Mouse (Mus musculus) activated CD4-positive, CD25-positive, alpha-beta regulatory T cell, adult 4 months (primary cell): ENCODE measurements around the gene Mcm9. TPM values are rescaled to one million over a fixed set of nuclear protein-coding genes. Genes with fewer than 3 reads are reported as not detected.
"Not testable (repeated sequence)": the region's sequence is repeated elsewhere in the genome, so short reads cannot be mapped to it uniquely, and the experiment has no call there.

Experiments
- ATAC-seq: one replicate; pipeline ENCODE4 v1.8.0; 2017
- polyA plus RNA-seq, 2 experiments: library from polyadenylated mRNA; unstranded; fragments of 100-300 nt; shearing (Covaris generic); gene quantifications; one replicate each; pipeline ENCODE4 v1.2.1; 2017

Gene Mcm9
- polyA plus RNA-seq = 1 to 10 TPM; 3.5 to 5.2 TPM

DNA sequence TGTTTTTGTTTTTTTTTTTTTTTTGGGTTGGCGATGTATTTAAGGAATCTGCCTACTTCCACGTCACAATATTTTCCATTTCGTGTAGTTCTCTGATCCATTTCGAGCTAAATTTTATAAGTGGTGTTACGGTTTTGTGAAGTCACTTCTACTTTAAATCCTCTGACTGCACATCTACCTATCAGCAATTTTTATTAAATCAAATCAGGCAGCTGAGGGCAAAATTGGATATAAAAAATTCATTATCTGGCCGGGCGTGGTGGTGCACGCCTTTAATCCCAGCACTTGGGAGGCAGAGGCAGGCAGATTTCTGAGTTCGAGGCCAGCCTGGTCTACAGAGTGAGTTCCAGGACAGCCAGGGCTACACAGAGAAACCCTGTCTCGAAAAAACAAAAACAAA lies at the start of gene Mcm9:
Gene Mcm9 (minus strand): TSS at position 101 of the 400 bp plus-strand sequence.
- ATAC-seq = not testable (repeated sequence)

- no peak for ATAC-seq
Observed at GRCm38 (mm10) chr10:53661788-53662187, 31.5 kb upstream of the Mcm9 start.

GRCm38 (mm10) chr10:53654239-53654638 lies 24.0 kb upstream of the Mcm9 start:
- ATAC-seq = not testable (repeated sequence)

- ATAC-seq = peak; percentile 43
Observed at GRCm38 (mm10) chr10:53650683-53651082, 20.4 kb upstream of the Mcm9 start.

- ATAC-seq = peak; percentile 54
Observed at GRCm38 (mm10) chr10:53641507-53641906, 11.3 kb upstream of the Mcm9 start.

DNA sequence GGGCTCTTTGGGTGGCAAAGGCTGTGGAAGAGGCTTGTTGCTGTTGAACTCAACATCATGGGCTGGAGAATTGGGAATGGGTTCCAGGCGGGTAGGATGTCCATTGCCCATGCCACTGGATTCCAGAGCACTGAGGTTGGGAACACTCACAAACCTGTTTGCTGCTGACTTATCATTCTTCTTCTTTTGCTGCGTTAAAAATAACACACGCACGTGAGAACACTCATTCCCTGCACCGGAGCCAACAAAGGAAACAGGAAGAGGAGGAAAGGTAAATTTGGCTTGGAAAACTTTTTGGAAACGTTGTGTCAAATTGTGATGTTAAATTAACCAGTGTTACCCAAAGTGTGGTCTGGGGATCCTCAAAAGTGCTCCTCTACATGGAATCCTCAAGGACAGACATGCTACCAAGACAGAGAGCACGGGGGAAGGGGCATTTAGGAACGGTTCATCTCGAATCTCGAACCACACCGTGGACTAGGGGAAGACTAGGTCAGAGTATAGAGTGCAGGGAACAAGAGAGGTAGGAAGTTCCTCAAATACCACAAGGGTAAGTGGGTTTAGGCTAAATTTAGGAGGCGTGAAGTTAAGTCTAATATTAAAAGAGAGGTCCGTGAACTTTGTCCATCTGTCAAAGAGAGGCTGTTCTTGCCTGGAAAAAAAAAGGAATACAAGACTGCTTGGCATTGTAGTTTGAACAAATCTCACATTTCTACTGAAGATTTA lies 5.2 kb upstream of the Mcm9 start:
- ATAC-seq = no peak

DNA sequence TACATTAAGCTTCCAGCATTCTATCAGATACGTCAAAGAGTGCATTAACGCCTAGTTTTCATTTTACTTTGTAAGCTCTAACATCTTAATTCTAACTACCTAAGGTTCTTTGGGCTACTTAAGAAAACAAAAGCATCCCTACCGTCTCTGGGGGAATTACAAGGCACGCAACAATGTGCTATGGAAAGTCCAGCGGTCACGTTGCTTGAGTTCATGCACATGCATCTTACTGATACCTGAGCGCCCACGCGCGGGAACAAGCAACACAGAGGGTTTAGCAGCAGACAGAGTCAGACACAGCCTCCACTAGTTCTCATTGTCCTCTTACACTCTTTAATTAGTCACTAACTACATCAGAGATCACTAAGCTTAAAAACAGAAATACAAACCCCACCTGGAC lies 3.9 kb upstream of the Mcm9 start:
- ATAC-seq = no peak

- ATAC-seq = peak; percentile 81
Observed at GRCm38 (mm10) chr10:53629918-53630250, 355 bp downstream of the Mcm9 start.

DNA sequence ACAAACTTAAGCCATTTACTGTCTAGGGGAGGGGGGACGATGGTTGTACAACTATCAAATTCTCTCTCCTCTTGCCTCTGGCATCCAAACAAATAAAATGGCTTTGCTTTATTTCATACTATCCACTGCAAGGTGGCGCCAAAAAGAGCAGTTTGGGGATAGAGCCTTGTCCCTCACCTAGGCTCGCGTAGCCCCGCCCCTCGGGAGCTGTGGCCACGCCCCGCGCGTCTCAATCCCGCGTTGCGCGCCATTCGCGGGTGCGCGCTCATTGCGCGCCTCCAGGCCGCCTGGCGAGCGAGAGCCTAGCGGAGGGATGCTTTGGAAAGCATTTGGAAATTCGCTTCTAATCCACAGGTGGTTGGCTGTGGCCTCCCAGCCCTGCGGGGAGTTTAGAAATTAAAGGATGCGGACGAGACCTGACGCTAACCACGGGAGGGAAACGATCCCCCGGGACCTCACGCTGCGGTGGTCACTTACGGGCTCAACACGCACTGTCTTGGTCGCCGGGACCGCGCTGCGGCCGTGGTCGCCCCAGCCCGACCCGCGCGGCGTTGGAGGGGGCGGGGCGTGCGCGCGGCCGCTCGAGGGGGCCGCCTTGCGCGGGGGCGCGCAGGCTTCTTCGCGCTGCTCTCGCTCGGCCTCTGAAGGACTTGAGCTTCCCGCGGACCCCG lies 857 bp downstream of the Mcm9 start:
- peak; percentile 69 for ATAC-seq

- no peak for ATAC-seq
Observed at GRCm38 (mm10) chr10:53615850-53616616, 14.2 kb downstream of the Mcm9 start.

DNA sequence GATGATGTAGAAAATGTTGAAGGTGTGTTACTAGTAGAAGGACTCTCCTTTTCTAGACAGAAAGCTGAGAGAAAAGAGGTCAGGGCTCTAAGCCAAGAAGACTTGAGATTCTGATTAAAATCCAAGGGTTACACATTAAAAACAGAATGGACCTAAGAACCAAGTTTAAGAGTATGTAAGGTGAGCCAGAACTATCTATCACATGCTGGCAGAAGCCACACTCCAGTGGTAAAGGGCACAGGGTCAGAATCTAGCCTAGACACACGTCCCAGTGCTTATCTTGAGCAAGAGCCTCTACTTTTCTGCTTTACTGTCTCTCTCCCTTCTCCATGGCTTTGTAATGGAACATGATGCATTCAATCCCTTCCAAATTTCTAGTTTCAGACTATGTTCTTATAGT lies 16.3 kb downstream of the Mcm9 start:
- no peak for ATAC-seq

GRCm38 (mm10) chr10:53612172-53612571 lies 18.1 kb downstream of the Mcm9 start:
- ATAC-seq = no peak

DNA sequence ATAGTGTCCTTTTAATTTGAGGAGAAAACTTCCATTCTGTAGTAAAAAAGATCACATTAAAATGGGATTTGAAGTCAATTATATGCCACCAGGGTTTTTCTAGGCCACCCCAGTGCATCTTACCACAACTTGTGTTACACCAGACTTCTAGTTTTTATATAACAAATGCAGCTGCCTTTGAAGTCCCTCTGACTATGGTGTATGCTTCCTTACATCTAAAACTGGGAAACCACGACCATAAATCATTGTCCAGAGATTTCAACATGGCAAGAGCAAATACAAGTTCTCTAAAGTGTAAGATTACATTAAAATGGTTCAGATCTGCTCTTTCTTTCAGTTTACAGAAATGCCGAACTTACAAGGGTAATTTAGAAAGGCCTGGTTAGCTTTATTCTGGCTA lies 22.0 kb downstream of the Mcm9 start:
- ATAC-seq = no peak

- no peak for ATAC-seq
Observed at GRCm38 (mm10) chr10:53605328-53605727, 24.9 kb downstream of the Mcm9 start.

DNA sequence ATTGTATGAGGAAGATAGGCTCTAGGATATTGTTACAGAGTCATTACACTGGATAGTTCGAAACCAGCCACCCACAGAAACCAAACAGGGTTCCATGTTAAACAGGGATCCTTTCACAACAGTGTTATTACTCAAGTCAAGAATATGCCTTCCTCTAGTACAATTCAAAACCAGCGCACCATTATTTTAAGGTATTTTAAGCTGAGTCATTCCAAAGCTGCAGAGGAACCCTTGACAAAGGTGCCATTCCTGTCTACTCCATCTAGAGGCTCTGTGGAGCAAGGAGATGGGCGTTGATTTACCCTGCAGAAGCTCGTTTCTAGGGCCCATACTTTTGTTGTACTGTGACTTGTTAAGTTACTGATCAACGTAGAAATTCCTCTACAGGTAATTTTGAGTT lies 31.4 kb downstream of the Mcm9 start:
- ATAC-seq = no peak

GRCm38 (mm10) chr10:53597121-53597881 lies 32.9 kb downstream of the Mcm9 start:
- peak; percentile 3 for ATAC-seq

DNA sequence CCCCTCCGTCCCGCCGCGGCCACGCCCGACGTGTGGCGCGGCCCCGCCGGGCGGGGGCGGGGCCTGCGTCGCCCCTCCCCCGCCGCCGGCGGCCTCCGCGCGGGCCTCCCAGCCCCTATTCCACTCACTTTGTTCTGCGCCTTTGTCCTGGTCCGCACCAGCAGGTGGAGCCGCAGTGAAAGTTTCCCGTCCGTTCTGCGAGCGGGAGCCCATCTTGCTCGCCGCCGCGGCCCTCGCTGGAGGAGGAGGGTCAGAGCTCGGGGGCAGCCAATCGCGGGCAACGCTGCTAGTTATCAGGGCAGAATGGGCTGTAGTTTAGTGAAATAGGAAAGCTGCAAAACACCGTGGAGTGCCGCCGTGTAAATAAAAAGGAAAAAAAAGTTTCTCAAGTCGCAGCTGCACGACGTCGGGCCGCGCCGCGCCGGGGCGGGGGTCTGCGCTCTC lies 33.5 kb downstream of the Mcm9 start, which contains the start of gene Asf1a:
Gene Asf1a (plus strand): TSS at position 81 of the 444 bp plus-strand sequence.
- ATAC-seq = peak; percentile 92

GRCm38 (mm10) chr10:53595744-53596676 lies 34.2 kb downstream of the Mcm9 start:
- peak; percentile 49 for ATAC-seq

DNA sequence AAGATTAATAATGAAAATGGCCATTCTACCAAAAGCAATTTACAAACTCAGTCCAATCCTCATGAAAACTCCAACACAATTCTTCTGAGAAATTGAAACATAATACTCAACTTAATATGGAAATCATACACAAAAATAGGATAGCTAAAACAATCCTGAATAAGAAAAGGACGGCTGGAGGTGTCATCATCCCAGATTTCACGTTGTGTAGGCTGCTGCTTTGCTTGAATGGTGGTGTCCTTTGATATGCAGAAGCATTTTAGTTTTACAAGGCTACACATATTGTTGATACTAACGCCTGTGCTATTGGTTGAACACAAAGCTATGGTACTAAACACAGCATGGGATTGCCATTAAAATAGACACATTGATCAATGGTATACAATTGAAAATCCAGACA lies 44.5 kb downstream of the Mcm9 start:
- no peak for ATAC-seq

DNA sequence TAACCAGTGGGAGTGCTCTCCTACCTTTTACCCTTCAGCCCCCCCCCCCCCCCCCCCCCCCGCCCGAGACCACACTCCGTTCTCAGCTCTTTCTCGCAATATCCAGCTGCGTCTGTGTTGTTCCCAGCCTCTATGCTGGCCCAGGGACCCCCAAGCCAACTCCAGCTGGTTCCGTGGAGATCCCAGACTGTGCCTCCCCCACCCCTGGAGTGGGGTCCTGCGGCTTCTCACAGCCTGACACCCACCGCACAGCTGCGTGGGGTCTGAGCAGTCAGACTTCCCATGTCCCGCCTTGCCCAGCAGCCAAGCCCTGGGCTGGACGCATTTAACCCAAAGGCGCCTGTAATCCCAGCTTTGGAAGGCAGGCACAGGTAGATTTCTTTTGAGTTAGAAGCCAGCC lies 49.2 kb downstream of the Mcm9 start:
- no peak for ATAC-seq

- no peak for ATAC-seq
Observed at GRCm38 (mm10) chr10:53580621-53581081, 49.6 kb downstream of the Mcm9 start.
